Mouse (Mus musculus): ENCODE results near the gene Rbm46. TPM values are rescaled to one million over a fixed set of nuclear protein-coding genes. Genes with fewer than 3 reads are reported as not detected.

Rbm46 gene
- polyA plus RNA-seq, 1 experiment from 2014 or later: 1.9 TPM

DNA sequence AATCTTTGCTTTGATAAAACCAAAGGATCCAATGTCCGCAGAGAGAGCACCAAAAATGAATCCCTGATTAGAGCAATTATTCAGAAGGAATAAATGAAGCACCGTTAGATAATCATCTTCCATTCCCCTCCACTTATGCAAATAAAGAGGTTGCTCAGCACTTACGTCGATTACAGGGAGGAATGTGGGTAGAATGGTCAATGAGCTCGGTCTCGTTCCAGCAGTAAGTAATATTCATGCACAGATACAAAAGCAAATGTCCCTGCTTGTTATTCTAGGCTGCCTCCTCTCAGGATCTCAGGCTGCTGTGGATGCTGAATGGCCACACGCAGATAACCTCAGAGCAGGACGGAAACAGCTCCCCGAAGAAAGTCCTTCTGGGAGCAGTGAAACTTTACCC lies 51.1 kb downstream of the Rbm46 start:
- Histone ChIP-seq H3K27me3 (no peaks in the 10 kb centered on the region), H3K9ac (no peak overlapping the region), H3K36me3 (no peaks in the 10 kb centered on the region), H3K4me1 (replicated peaks) (no peaks in the 10 kb centered on the region), H3K9me3 (replicated peaks) (no peaks in the 10 kb centered on the region), H3K27ac (no peak overlapping the region), H3K4me3 (no peak overlapping the region), H3K4me2 (no peak overlapping the region)
- no peak for ATAC-seq (replicated peaks; ENCODE audit: insufficient number of reproducible peaks, insufficient read depth, low FRiP score, low read depth)
- 80% methylated on average over 9 of the region's 9 CpGs for WGBS

- no peak for ATAC-seq (replicated peaks; ENCODE audit: insufficient number of reproducible peaks, insufficient read depth, low FRiP score, low read depth)
- H3K36me3 ChIP-seq: no peaks in the 10 kb centered on the region
- 71% methylated on average over 3 of the region's 3 CpGs for WGBS
Observed at GRCm38 (mm10) chr3:82811851-82812250, 64.4 kb downstream of the Rbm46 start.

GRCm38 (mm10) chr3:82810334-82811120 lies 65.8 kb downstream of the Rbm46 start:
- Histone ChIP-seq H3K4me3 (no peak overlapping the region), H3K27me3 (no peaks in the 10 kb centered on the region), H3K9me3 (replicated peaks) (no peaks in the 10 kb centered on the region), H3K27ac (no peak overlapping the region), H3K36me3 (no peaks in the 10 kb centered on the region), H3K9ac (no peak overlapping the region), H3K4me1 (replicated peaks) (no peaks in the 10 kb centered on the region), H3K4me2 (no peak overlapping the region)
- no peak for ATAC-seq (replicated peaks; ENCODE audit: insufficient number of reproducible peaks, insufficient read depth, low FRiP score, low read depth)
- 71% methylated on average over 7 of the region's 7 CpGs for WGBS

More at GRCm38 (mm10) chr3:82811851-82812250, 64.4 kb downstream of the Rbm46 start:
- no peaks in the 10 kb centered on the region for H3K4me1 ChIP-seq (replicated peaks)
- no peak overlapping the region for H3K4me2 ChIP-seq
- no peak overlapping the region for H3K27ac ChIP-seq
- no peaks in the 10 kb centered on the region for H3K27me3 ChIP-seq
- no peak overlapping the region for H3K4me3 ChIP-seq
- no peaks in the 10 kb centered on the region for H3K9me3 ChIP-seq (replicated peaks)
- no peak overlapping the region for H3K9ac ChIP-seq

DNA sequence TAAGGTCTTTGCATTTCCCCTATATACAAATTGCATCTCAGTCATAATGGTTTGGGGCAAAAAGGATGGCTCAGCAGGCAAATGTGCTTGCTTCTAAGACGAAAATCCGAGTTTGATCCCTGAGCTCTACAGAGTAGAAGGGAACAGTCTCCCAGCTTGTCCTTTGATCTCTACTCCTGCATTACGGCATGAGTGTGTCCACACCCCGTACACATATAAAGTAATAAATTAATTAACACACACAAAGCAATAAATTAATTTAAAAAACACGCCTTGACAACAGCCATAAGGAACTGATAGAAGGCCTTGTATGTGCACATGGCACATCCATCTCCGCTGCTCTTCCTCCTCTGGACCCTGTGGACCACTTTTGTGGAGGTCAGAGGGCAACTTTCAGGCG lies 66.5 kb downstream of the Rbm46 start:
- Histone ChIP-seq H3K4me3 (no peak overlapping the region), H3K27me3 (no peaks in the 10 kb centered on the region), H3K27ac (no peak overlapping the region), H3K9ac (no peak overlapping the region), H3K36me3 (no peaks in the 10 kb centered on the region), H3K9me3 (replicated peaks) (no peaks in the 10 kb centered on the region), H3K4me1 (replicated peaks) (no peaks in the 10 kb centered on the region), H3K4me2 (no peak overlapping the region)
- WGBS: 81% methylated on average over 7 of the region's 7 CpGs
- no peak for ATAC-seq (replicated peaks; ENCODE audit: insufficient number of reproducible peaks, insufficient read depth, low FRiP score, low read depth)

DNA sequence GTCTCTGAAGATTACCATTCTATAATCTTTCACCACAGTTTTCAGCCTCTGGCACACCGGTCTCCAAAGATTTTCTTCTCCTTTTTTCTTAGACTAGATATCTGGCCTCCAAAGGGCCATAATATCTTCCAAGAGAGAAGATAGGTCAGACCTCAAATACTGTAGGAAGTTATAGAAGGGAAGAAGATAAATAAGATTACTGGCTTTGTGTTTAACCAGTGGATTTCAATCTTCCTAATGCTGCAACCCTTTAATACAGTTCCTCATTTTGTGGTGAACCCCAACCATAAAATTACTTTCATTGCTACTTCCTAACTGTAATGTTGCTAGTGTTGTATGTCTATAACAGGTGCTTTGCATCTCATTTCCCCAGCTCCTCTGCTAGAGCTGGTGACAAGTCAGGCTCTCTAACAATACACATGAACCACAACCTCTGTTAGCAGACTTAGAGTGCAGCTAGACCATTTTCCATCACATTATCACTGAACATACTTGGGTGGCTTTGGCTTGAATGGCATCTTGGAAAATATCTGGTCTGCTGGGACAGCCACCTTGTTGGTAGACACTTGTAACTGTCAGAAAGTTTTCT lies 67.9 kb downstream of the Rbm46 start:
- Histone ChIP-seq H3K27me3 (no peaks in the 10 kb centered on the region), H3K9me3 (replicated peaks) (no peaks in the 10 kb centered on the region), H3K27ac (no peak overlapping the region), H3K4me1 (replicated peaks) (no peaks in the 10 kb centered on the region), H3K9ac (no peak overlapping the region), H3K36me3 (no peaks in the 10 kb centered on the region), H3K4me3 (no peak overlapping the region), H3K4me2 (no peak overlapping the region)
- no peak for ATAC-seq (replicated peaks; ENCODE audit: insufficient number of reproducible peaks, insufficient read depth, low FRiP score, low read depth)
- 68% methylated on average over 1 of the region's 1 CpGs for WGBS

DNA sequence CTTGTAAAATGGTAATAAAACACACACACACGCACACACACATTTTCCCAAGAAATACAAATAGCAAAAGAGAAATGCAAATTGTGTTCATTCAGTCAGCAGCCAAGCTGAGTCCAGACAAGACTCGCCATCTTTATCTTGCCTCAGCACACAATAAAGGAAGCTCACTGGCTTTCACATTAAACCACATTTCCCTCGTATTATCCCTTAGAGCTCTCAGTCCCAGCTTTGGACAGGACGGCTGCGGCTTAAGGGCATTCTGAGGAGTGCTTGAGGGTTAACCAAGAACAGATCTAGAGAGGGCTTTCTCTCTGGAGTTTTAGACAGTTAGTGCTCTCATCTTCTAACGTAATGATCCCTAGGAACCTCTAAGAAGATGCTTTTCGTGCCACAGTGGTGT lies 71.0 kb downstream of the Rbm46 start:
- H3K4me3 ChIP-seq: no peak overlapping the region
- H3K9me3 ChIP-seq (replicated peaks): no peaks in the 10 kb centered on the region
- ATAC-seq (replicated peaks; ENCODE audit: insufficient number of reproducible peaks, insufficient read depth, low FRiP score, low read depth): no peak
- no peaks in the 10 kb centered on the region for H3K36me3 ChIP-seq
- no peak overlapping the region for H3K4me2 ChIP-seq
- no peaks in the 10 kb centered on the region for H3K4me1 ChIP-seq (replicated peaks)
- H3K9ac ChIP-seq: no peak overlapping the region
- no peaks in the 10 kb centered on the region for H3K27me3 ChIP-seq
- WGBS: 76% methylated on average over 7 of the region's 7 CpGs
- no peak overlapping the region for H3K27ac ChIP-seq

- Histone ChIP-seq H3K27ac (no peak overlapping the region), H3K36me3 (no peaks in the 10 kb centered on the region), H3K4me3 (no peak overlapping the region), H3K9ac (no peak overlapping the region), H3K27me3 (no peaks in the 10 kb centered on the region), H3K4me1 (replicated peaks) (no peaks in the 10 kb centered on the region), H3K9me3 (replicated peaks) (no peaks in the 10 kb centered on the region), H3K4me2 (no peak overlapping the region)
- WGBS: 69% methylated on average over 3 of the region's 3 CpGs
- no peak for ATAC-seq (replicated peaks; ENCODE audit: insufficient number of reproducible peaks, insufficient read depth, low FRiP score, low read depth)
Observed at GRCm38 (mm10) chr3:82800470-82800843, 75.8 kb downstream of the Rbm46 start.

- Histone ChIP-seq H3K4me3 (no peak overlapping the region), H3K4me2 (no peak overlapping the region), H3K4me1 (replicated peaks) (no peaks in the 10 kb centered on the region), H3K9ac (no peak overlapping the region), H3K27me3 (no peaks in the 10 kb centered on the region), H3K9me3 (replicated peaks) (no peaks in the 10 kb centered on the region), H3K36me3 (no peaks in the 10 kb centered on the region), H3K27ac (no peak overlapping the region)
- 76% methylated on average over 4 of the region's 4 CpGs for WGBS
- no peak for ATAC-seq (replicated peaks; ENCODE audit: insufficient number of reproducible peaks, insufficient read depth, low FRiP score, low read depth)
Observed at GRCm38 (mm10) chr3:82799735-82800469, 76.4 kb downstream of the Rbm46 start.

DNA sequence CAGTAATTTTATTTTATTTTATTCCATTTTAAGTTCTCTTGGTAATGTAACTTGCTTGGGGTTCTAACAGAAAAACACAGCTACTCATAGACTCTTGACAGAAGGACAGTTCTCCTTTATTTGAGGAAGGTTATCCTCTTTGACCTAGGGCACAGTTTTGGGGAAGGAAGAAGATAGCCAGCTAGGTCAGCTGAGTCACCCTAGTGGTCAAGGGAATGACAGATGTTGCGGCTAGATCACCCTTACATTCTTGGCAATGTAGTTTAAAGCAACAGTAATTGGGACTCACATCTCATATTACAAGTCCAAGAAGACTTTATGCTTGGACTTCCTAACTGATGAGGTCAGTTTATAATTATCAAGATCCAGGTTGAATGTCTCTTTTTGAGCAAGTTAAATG lies 82.6 kb downstream of the Rbm46 start:
- no peak overlapping the region for H3K4me3 ChIP-seq
- ATAC-seq (replicated peaks; ENCODE audit: insufficient number of reproducible peaks, insufficient read depth, low FRiP score, low read depth): no peak
- H3K4me1 ChIP-seq (replicated peaks): no peaks in the 10 kb centered on the region
- H3K27me3 ChIP-seq: no peaks in the 10 kb centered on the region
- no peaks in the 10 kb centered on the region for H3K9me3 ChIP-seq (replicated peaks)
- H3K27ac ChIP-seq: no peak overlapping the region
- no peaks in the 10 kb centered on the region for H3K36me3 ChIP-seq
- WGBS: 63% methylated on average over 1 of the region's 1 CpGs
- H3K9ac ChIP-seq: no peak overlapping the region
- H3K4me2 ChIP-seq: no peak overlapping the region

GRCm38 (mm10) chr3:82791663-82792062 lies 84.6 kb downstream of the Rbm46 start:
- no peak overlapping the region for H3K4me2 ChIP-seq
- no peak overlapping the region for H3K27ac ChIP-seq
- no peaks in the 10 kb centered on the region for H3K36me3 ChIP-seq
- 81% methylated on average over 3 of the region's 3 CpGs for WGBS
- H3K9me3 ChIP-seq (replicated peaks): no peaks in the 10 kb centered on the region
- H3K27me3 ChIP-seq: no peaks in the 10 kb centered on the region
- H3K4me1 ChIP-seq (replicated peaks): no peaks in the 10 kb centered on the region
- H3K4me3 ChIP-seq: no peak overlapping the region
- no peak overlapping the region for H3K9ac ChIP-seq
- ATAC-seq (replicated peaks; ENCODE audit: insufficient number of reproducible peaks, insufficient read depth, low FRiP score, low read depth): no peak
